Mouse (Mus musculus) ovary, postnatal 14 days (tissue): ENCODE results near the gene Siva1.

Source experiments
- DNase-seq: peaks from one replicate; pipeline ENCODE4 v3.0.0; 2022; ENCODE audit warnings: low spot score

Siva1 gene

DNA sequence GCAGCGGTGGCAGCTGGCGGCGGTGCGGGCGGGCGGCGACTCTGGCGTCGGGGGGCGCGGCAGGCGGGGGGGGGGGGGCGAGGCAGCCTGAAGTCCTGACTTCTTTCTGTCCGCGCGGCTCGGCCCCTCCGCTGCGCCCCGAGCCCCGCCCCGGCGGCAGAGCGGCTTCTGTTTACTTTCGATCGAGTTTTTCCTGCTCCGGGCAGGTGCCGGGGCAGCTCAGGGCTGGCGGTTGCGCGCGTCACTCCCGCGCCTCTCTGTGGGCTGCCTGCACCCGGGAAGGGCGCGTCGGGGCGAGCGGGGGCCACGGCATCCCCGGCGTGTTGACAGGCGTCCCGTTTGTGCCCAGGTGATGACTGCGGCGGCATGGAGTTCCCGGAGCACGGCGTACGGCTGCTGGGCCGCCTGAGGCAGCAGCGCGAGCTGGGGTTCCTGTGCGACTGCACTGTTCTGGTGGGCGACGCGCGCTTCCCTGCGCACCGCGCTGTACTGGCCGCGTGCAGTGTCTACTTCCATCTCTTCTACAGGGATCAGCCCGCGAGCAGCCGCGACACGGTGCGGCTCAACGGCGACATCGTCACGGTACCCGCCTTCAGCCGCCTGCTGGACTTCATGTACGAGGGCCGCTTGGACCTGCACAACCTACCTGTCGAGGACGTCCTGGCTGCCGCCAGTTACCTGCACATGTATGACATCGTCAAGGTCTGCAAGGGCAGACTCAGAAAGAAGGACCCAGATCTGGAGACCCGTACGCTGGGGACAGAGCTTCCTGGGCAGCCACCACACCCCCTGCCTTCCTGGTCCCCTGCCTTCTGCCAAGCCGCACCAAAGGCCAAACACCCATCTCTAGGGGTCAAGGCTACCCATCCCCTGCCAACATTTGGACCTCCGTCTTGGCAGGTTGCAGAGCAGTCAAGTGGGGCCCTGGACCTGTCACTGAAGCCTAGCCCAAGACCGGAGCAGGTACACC, 34.8 kb downstream of the Siva1 start:
- DNase-seq, result no peak

DNA sequence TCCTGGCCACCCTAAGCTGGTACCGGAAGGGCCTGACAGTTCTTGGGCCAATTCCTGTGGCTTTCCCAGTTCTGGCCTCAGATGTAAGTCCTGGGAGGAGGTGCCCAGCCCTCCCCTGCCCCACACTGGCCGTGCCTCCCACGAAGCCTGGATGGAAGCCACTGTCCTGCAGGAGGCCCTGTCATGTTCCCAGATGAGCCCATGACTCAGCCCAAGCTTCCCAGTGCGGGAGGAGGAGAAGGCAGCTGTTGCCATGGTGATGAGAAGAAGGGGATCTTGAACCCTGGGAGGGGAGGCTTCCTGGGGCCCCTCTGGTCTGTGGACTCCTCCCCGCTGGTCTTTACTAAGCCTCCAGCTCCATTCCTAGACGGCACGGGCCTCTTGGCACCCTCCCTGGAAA, 38.9 kb downstream of the Siva1 start:
- no peak for DNase-seq

DNA sequence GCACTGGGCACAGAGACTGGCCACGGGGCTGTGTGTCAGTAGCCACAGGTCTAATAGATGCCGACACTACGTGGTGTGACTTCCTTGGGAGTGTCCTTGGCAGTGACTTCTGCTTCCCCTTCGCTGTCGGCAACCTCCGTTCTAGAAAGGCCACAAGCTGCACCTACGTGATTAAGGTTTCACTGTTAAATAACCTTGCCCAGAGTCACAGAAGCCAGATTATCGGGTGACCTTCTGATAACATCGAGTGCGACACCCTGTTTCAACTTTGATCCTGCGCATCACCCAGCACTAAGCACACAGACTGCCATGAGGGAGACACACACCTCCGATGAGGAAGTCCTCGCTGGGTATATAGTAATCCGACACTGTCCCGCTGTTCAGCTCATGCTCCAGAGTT, 44.0 kb downstream of the Siva1 start:
- no peak for DNase-seq

DNA sequence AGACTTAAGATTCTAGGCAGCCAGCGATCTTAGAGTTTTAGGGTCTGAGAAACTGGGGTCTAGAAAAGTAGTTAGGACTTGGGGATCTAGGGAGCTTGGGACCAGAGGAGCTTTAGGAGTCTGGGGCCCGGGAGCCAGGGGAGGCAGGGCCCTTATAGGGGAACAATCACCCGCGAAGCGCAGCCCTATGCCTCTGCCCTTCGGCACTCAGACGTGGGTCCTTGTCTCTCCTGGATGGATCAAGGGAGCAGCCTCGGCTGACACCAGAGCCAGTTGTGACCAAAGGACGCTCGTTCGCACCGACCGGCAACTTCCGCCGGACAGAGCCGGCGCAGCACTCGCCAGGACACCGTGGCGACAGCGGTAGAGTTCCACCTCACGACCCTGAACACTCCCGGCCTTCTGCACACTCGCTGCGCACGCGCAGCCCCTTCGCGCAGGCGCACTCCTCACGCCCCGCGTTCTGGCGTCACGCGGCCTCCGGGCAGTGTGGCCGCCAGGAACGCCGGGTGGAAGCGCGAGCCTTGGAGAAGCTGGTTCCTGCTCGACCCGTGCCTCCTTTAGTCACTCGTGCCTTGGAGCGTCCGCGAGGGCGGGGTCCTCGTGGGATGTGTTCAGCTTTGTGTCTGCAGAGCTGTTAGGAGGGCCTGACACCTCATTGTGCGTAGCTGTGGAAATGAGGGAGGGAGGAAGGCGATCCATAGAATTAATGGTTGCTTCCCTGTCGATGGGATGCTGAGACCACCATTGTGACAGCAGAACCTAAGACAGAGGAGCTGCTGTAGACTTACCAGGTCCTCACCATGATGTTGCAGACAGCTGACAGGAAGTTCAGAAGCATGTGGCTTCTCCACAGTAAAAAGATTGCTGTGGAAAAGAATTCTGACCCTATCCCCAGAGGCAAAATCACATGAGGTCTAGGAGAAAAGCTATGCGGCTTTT, 49.0 kb downstream of the Siva1 start:
- peak; percentile 96 for DNase-seq

DNA sequence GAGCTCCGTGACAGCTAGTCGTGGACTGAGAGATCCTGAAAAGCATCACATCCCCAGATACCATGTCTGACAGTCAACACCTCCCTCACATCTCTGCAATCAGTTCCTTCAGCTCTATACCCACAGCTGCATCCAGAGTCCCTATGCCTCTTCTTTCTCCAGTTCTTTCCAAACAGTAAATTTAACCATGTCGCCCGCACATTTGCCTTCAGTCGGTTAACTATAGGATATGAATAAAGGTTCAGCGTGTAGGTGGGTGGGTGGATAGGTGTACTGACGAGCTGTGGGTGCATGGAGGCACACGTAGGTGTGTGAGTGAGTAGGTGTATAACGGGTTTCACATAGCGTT, 49.6 kb downstream of the Siva1 start:
- DNase-seq, result no peak

DNA sequence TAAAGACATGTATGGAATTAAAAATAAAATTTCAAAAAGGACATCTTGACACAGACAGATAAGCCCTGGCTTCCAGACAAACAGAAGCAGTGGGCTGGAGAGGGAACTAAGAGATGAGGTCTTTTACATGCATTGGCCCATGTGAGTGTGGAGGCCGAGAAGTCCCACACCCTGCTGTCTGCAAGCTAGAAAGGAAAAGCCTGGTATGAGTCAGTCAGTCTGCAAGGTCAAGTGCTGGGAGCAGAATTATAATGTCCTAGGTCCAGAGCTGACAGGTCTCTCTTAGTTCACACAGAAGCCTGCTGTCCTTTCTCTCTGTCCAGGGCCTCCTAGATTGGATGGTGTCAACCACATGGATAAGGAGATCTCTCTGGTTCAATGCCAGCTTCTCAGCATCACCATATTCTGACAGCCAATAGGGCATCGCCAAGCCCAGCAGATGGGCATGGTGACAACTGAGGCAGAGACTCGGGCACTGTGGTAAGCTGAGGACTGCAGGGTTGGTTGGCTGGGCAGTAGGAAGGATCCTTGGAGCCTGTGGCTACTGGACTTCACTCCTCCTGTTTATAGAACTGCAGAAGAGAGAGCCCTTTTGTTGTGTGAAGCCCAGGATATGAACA, 52.4 kb downstream of the Siva1 start:
- DNase-seq, result no peak
